Mouse (Mus musculus): ENCODE results near the gene Pde4b.

DNA sequence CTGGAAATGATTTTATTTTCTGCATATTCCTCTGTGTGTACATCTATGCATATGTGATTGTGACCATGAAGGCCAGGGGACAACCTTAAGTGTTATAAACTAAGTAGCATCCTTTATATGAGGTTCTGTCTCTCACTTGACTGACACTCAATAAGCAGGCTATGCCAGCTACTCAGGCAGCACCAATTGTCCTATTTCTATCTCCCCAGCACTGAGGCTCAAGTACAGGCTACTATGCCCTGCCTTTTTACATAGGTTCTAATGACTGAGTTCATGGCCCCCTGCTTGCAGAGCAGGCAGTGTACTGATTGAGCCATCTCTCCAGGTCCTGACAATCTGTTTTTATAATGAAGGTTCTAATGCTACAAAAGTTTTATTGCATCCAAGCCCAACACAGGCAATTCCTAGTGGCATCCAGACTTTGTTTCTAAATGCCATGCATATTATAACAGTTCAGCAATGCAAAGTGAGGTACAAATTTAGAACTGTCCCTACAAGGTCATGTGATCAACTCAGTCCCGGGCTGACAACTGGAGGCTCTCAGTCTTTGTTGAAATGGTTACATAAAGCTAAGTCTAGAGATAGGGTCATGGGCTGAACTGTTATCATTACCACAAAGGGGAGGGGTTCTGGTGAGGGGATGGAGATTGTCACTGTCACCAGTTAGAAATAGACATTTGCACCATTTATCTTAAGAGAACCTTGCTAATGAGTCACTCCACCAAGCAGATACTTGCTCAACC is 295.6 kb downstream of the Pde4b start:
- TF ChIP-seq CTCF (IDR thresholded peaks at IDR 0.05; ENCODE audit: extremely low read depth, insufficient read depth, insufficient read length, insufficient replicate concordance) = no peak
- TF ChIP-seq POLR2A (IDR thresholded peaks at IDR 0.05; ENCODE audit: low read depth, low read length) = no peak

Measured in spleen, adult 2 months (tissue).